Mouse (Mus musculus): Measurements from ENCODE around the gene Fancc. TPM values are rescaled to one million over a fixed set of nuclear protein-coding genes. Genes with fewer than 3 reads are reported as not detected.

Gene Fancc
- total and polyA plus RNA-seq, 2 experiments: 4.0 to 4.6 TPM

DNA sequence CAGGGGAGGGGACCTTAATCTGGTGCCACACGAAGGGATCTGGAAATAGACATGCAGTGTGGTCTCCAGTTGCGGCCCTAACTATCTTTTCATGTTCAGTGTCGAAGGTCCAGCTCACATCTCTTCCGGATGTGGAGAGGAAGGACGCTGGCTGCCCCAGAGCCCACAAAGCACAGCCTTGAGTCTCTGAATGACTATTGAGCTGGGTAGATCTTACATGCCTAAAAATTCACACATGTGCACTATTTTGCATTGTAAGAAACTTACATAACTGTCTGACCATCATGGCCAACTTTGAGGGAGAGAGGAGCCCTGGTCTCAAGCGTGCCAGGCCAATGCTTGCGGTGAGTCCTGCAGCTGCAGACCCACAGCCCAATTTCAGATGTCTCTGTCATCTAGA lies 247.9 kb downstream of the Fancc start:
- WGBS: 67% methylated on average over 7 of the region's 7 CpGs
- no peak for DNase-seq (ENCODE audit: extremely low read depth, low read depth, low spot score)
- Histone ChIP-seq H3K4me3 (ENCODE audit: insufficient read depth, low read depth, low read length) (no peak overlapping the region), H3K4me1 (ENCODE audit: control insufficient read depth, insufficient read depth, low read length) (peaks cover 33% of the 10 kb centered on the region), H3K27ac (replicated peaks; ENCODE audit: insufficient read depth, low read depth, low read length) (peak overlapping the region; percentile 60), H3K79me2 (ENCODE audit: control insufficient read depth, insufficient read depth, low read length) (peaks cover 44% of the 10 kb centered on the region), H3K27me3 (ENCODE audit: control insufficient read depth, insufficient read depth, low read length) (no peaks in the 10 kb centered on the region), H3K9ac (ENCODE audit: low read depth, low read length) (no peak overlapping the region), H3K36me3 (ENCODE audit: control insufficient read depth, insufficient read depth, low read length) (peaks cover 14% of the 10 kb centered on the region)
- TF ChIP-seq POLR2A (IDR thresholded peaks at IDR 0.05; ENCODE audit: extremely low read depth, insufficient read depth, low read length) (no peak), CTCF (IDR thresholded peaks at IDR 0.05; ENCODE audit: low read depth, low read length) (no peak)

GRCm38 (mm10) chr13:63248318-63248717 lies 248.8 kb downstream of the Fancc start:
- no peak for DNase-seq (ENCODE audit: extremely low read depth, low read depth, low spot score)
- WGBS: 84% methylated on average over 10 of the region's 10 CpGs

DNA sequence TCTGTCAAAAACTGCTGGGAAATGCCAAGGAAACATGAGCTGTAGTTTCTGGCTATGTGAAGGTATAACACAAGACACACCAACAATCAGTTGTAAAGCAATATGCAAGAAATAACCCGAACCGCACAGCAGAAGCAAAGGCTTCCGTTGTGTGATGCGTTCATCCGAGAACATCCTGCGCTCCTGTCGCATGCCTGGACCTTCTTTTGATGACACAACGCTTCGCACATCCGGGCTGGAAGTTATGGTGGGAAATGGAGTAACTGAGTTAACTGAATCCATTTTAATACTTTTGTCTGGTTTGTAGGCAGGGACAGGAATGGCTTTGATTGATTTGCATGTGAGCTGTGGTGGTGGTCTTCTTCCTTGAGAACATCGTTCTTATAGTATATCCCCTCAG lies 249.4 kb downstream of the Fancc start:
- WGBS: 89% methylated on average over 11 of the region's 11 CpGs
- Histone ChIP-seq H3K27me3 (ENCODE audit: control insufficient read depth, insufficient read depth, low read length) (no peaks in the 10 kb centered on the region), H3K79me2 (ENCODE audit: control insufficient read depth, insufficient read depth, low read length) (peaks cover 46% of the 10 kb centered on the region), H3K27ac (replicated peaks; ENCODE audit: insufficient read depth, low read depth, low read length) (no peak overlapping the region), H3K4me1 (ENCODE audit: control insufficient read depth, insufficient read depth, low read length) (peaks cover 26% of the 10 kb centered on the region), H3K9ac (ENCODE audit: low read depth, low read length) (no peak overlapping the region), H3K36me3 (ENCODE audit: control insufficient read depth, insufficient read depth, low read length) (peaks cover 15% of the 10 kb centered on the region), H3K4me3 (ENCODE audit: insufficient read depth, low read depth, low read length) (no peak overlapping the region)
- no peak for DNase-seq (ENCODE audit: extremely low read depth, low read depth, low spot score)
- no peak for TF ChIP-seq POLR2A (IDR thresholded peaks at IDR 0.05; ENCODE audit: extremely low read depth, insufficient read depth, low read length)
- TF ChIP-seq CTCF (IDR thresholded peaks at IDR 0.05; ENCODE audit: low read depth, low read length): no peak

More at GRCm38 (mm10) chr13:63248318-63248717, 248.8 kb downstream of the Fancc start:
- Histone ChIP-seq H3K79me2 (ENCODE audit: control insufficient read depth, insufficient read depth, low read length) (peaks cover 44% of the 10 kb centered on the region), H3K4me3 (ENCODE audit: insufficient read depth, low read depth, low read length) (no peak overlapping the region), H3K9ac (ENCODE audit: low read depth, low read length) (no peak overlapping the region), H3K36me3 (ENCODE audit: control insufficient read depth, insufficient read depth, low read length) (peaks cover 13% of the 10 kb centered on the region), H3K27ac (replicated peaks; ENCODE audit: insufficient read depth, low read depth, low read length) (no peak overlapping the region), H3K4me1 (ENCODE audit: control insufficient read depth, insufficient read depth, low read length) (peaks cover 30% of the 10 kb centered on the region), H3K27me3 (ENCODE audit: control insufficient read depth, insufficient read depth, low read length) (no peaks in the 10 kb centered on the region)
- no peak for TF ChIP-seq CTCF (IDR thresholded peaks at IDR 0.05; ENCODE audit: low read depth, low read length)
- no peak for TF ChIP-seq POLR2A (IDR thresholded peaks at IDR 0.05; ENCODE audit: extremely low read depth, insufficient read depth, low read length)

GRCm38 (mm10) chr13:63247041-63247440 lies 250.0 kb downstream of the Fancc start:
- H3K79me2 ChIP-seq (ENCODE audit: control insufficient read depth, insufficient read depth, low read length): peaks cover 47% of the 10 kb centered on the region
- no peak for TF ChIP-seq POLR2A (IDR thresholded peaks at IDR 0.05; ENCODE audit: extremely low read depth, insufficient read depth, low read length)
- no peak for TF ChIP-seq CTCF (IDR thresholded peaks at IDR 0.05; ENCODE audit: low read depth, low read length)
- no peak overlapping the region for H3K9ac ChIP-seq (ENCODE audit: low read depth, low read length)
- no peak for DNase-seq (ENCODE audit: extremely low read depth, low read depth, low spot score)
- no peak overlapping the region for H3K27ac ChIP-seq (replicated peaks; ENCODE audit: insufficient read depth, low read depth, low read length)
- no peaks in the 10 kb centered on the region for H3K27me3 ChIP-seq (ENCODE audit: control insufficient read depth, insufficient read depth, low read length)
- no peak overlapping the region for H3K4me3 ChIP-seq (ENCODE audit: insufficient read depth, low read depth, low read length)
- H3K4me1 ChIP-seq (ENCODE audit: control insufficient read depth, insufficient read depth, low read length): peaks cover 28% of the 10 kb centered on the region
- peaks cover 15% of the 10 kb centered on the region for H3K36me3 ChIP-seq (ENCODE audit: control insufficient read depth, insufficient read depth, low read length)
- 82% methylated on average over 7 of the region's 7 CpGs for WGBS

GRCm38 (mm10) chr13:63246332-63246940 lies 250.6 kb downstream of the Fancc start:
- DNase-seq (ENCODE audit: extremely low read depth, low read depth, low spot score): no peak
- WGBS: 67% methylated on average over 12 of the region's 12 CpGs
- Histone ChIP-seq H3K27ac (replicated peaks; ENCODE audit: insufficient read depth, low read depth, low read length) (peak overlapping the region; percentile 25; the same call in 1 of the 2 replicates), H3K36me3 (ENCODE audit: control insufficient read depth, insufficient read depth, low read length) (peaks cover 15% of the 10 kb centered on the region), H3K4me1 (ENCODE audit: control insufficient read depth, insufficient read depth, low read length) (peaks cover 31% of the 10 kb centered on the region), H3K4me3 (ENCODE audit: insufficient read depth, low read depth, low read length) (no peak overlapping the region), H3K27me3 (ENCODE audit: control insufficient read depth, insufficient read depth, low read length) (no peaks in the 10 kb centered on the region), H3K9ac (ENCODE audit: low read depth, low read length) (no peak overlapping the region; the same call in 1 of the 2 replicates), H3K79me2 (ENCODE audit: control insufficient read depth, insufficient read depth, low read length) (peaks cover 45% of the 10 kb centered on the region)
- TF ChIP-seq POLR2A (IDR thresholded peaks at IDR 0.05; ENCODE audit: extremely low read depth, insufficient read depth, low read length) (no peak), CTCF (IDR thresholded peaks at IDR 0.05; ENCODE audit: low read depth, low read length) (no peak)

DNA sequence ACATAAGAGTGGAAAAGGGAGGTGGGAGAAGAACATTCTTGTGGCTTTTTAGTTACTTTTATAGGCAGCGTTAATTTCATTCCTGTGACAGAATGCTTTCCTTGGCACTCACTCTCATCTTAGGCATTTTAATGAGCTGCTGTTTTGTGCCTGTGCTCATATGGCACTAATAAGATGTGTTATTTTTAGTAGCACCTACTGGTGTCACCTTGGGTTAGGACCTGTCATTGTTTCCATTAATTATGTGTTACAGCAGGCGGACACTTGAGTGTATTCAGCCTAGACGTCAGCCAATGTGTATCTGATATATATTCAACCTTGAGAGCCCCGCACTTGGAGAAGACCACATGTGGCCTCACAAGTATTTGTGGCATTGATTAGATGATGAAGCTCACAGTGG lies 251.3 kb downstream of the Fancc start:
- 78% methylated on average over 4 of the region's 4 CpGs for WGBS
- Histone ChIP-seq H3K36me3 (ENCODE audit: control insufficient read depth, insufficient read depth, low read length) (peaks cover 15% of the 10 kb centered on the region), H3K4me1 (ENCODE audit: control insufficient read depth, insufficient read depth, low read length) (peaks cover 35% of the 10 kb centered on the region), H3K9ac (ENCODE audit: low read depth, low read length) (no peak overlapping the region), H3K79me2 (ENCODE audit: control insufficient read depth, insufficient read depth, low read length) (peaks cover 46% of the 10 kb centered on the region), H3K27ac (replicated peaks; ENCODE audit: insufficient read depth, low read depth, low read length) (no peak overlapping the region), H3K27me3 (ENCODE audit: control insufficient read depth, insufficient read depth, low read length) (no peaks in the 10 kb centered on the region), H3K4me3 (ENCODE audit: insufficient read depth, low read depth, low read length) (no peak overlapping the region)
- no peak for DNase-seq (ENCODE audit: extremely low read depth, low read depth, low spot score)
- no peak for TF ChIP-seq POLR2A (IDR thresholded peaks at IDR 0.05; ENCODE audit: extremely low read depth, insufficient read depth, low read length)
- TF ChIP-seq CTCF (IDR thresholded peaks at IDR 0.05; ENCODE audit: low read depth, low read length): no peak
